Mouse (Mus musculus) thymus, adult 2 months (tissue): ENCODE results near the gene Tex13c3.

Source experiments
- CTCF ChIP-seq: fragments of 200-500 bp; IDR thresholded peaks from 2 replicates; pipeline ENCODE4 v1.5.1; 2012; ENCODE audit warnings: mild to moderate bottlenecking, control low read depth, low read length, moderate library complexity, borderline replicate concordance; ENCODE audit not compliant: control insufficient read depth, poor library complexity, insufficient read depth; ENCODE audit errors: extremely low read depth
- POLR2A ChIP-seq: fragments of 200-500 bp; IDR thresholded peaks from 2 replicates; pipeline ENCODE4 v1.6.1; 2012; ENCODE audit warnings: mild to moderate bottlenecking, low read length, control low read depth, moderate library complexity; ENCODE audit not compliant: control insufficient read depth, poor library complexity, insufficient read depth; ENCODE audit errors: extremely low read depth

DNA sequence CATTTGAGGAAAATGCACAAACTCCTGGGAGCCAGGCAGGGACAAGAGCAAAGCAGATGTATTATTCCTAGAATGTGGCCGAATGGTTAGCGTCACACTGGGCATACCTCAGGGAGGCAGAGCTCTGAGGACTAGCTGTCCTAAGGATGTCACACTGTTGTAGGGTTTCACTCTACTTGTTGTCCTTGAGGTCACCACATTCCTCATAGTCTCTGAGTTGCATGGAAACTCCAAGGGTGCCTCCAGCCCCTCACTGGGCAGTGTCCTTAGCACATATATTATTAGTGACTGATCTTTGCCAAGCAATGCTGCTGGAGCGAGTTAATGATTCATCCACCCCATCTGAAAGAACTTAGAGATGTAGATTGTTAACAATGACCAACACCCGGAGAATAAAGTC is 8.6 kb upstream of the Tex13c3 start:
- no peak for TF ChIP-seq POLR2A
- TF ChIP-seq CTCF = no peak
